Mouse (Mus musculus): Measurements from ENCODE around the gene Clstn2.

GRCm38 (mm10) chr9:97486826-97487225 is 546.2 kb downstream of the Clstn2 start:
- TF ChIP-seq CTCF (IDR thresholded peaks at IDR 0.05; ENCODE audit: extremely low read depth, insufficient read length, insufficient replicate concordance, low read depth, low read length): no peak
- no peak for TF ChIP-seq POLR2A (IDR thresholded peaks at IDR 0.05; ENCODE audit: low read depth, low read length)

All from small intestine, adult 2 months (tissue).